ENCODE assay signal across 8 mouse cellular contexts in the genomic region with DNA sequence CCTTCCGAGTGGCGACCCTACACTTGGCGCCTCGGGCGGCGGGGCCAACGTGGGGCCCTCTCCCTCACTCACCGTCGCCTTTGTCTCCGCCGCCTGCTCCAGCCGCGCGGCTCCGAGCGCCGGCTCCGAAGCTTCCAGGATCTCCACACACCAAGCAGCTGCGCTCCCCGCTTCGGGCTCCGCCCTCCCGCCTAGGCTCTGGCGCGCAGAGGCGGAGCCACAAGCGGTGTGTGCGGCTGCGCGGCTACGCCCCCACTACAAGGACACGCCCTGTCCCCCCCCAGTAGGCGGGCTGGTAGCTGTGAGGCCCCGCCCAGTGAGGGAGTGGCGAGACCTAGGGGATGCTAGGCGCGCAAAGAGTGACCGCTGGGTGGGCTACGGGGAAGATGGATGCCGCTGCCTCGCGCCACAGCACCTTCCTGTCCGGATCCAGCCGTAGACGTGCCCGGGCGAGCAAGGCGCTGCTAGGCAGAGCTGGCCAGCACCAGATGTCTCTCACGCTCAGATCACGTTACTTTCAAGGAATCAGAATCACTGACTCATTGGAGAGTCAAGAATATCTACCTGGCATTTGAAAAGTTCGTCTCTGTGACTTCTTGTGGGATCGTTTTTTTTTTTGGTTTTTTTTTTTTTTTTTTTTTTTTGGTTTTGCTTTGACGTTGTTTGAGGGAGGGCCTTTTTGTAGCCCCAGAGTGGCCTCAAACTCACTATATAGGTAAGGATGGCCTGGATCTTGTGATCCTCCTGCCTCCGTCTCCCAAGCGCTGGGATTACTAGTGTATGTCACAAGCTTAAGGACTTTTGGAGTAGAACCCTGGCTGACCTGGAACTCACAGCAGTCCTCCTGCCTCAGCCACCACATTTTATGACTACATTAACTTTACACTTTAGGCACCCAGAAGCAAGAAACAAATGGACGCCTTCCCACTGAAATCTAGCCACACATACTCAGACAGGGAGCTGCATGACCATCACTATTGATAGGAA. TPM values are rescaled to one million over a fixed set of nuclear protein-coding genes. Genes with fewer than 3 reads are reported as not detected.
DNase-seq lines count a peak whose midpoint lies in the region; ATAC-seq lines count a peak whose summit lies in the region.

Gene Cdc42se2, minus strand, starts transcription at position 188 of the 987 bp plus-strand sequence.

- peak within 1 kb of the TSS; percentile 98 for H3K9ac ChIP-seq in hindbrain, embryonic 16.5 days (ENCODE audit: low read depth, low read length)

- peaks cover 42% of the 10 kb centered on the region for H3K79me2 ChIP-seq in macrophage (ENCODE audit: inconsistent target)

- DNase-seq in WW6 (ENCODE audit: low read depth, low spot score): peak; percentile 98
- DNase-seq in cerebellum, postnatal 4 days (ENCODE audit: low spot score in 2 of 2): peak; percentile 90 to 97
- peak; percentile 95 for DNase-seq in gastrocnemius, adult 18-20 months (ENCODE audit: low spot score)
- DNase-seq in left cerebral cortex, adult 18-20 months (ENCODE audit: low spot score in 2 of 2): peak; percentile 93 to 97
- DNase-seq in right cerebral cortex, adult 18-20 months: peak; percentile 97
- peak; percentile 75 for DNase-seq in urinary bladder, postnatal 10 days (ENCODE audit: low spot score)

- peak within 1 kb of the TSS; percentile 69 for H3K4me2 ChIP-seq in hindbrain, embryonic 16.5 days (ENCODE audit: low read length)

- 4% methylated on average over 48 of the region's 56 CpGs for WGBS in hindbrain, embryonic 16.5 days
- 5% methylated on average over 56 of the region's 56 CpGs for WGBS in macrophage (ENCODE audit: missing documents)

- peak within 1 kb of the TSS; percentile 98 for H3K27ac ChIP-seq in hindbrain, embryonic 16.5 days (ENCODE audit: low read depth, low read length)
- peak within 1 kb of the TSS; percentile 67 for H3K27ac ChIP-seq in macrophage

- H3K27me3 ChIP-seq in hindbrain, embryonic 16.5 days (replicated peaks; ENCODE audit: control insufficient read depth, insufficient read depth, low read length): no peaks in the 10 kb centered on the region

- H3K36me3 ChIP-seq in hindbrain, embryonic 16.5 days (ENCODE audit: control insufficient read depth, insufficient read depth, low read length): no peaks in the 10 kb centered on the region
- no peaks in the 10 kb centered on the region for H3K36me3 ChIP-seq in macrophage (ENCODE audit: inconsistent target)

- peaks cover 11% of the 10 kb centered on the region for H3K4me1 ChIP-seq in hindbrain, embryonic 16.5 days (ENCODE audit: control insufficient read depth, insufficient read depth, low read depth, low read length)

- peak within 1 kb of the TSS; percentile 87 for H3K4me3 ChIP-seq in hindbrain, embryonic 16.5 days (ENCODE audit: low read length)
- peak within 1 kb of the TSS; percentile 71 for H3K4me3 ChIP-seq in macrophage (ENCODE audit: inconsistent target)

- H3K9me3 ChIP-seq in hindbrain, embryonic 16.5 days (ENCODE audit: control insufficient read depth, low read length): no peaks in the 10 kb centered on the region

- ATAC-seq in hindbrain, embryonic 16.5 days: peak; percentile 99

RNA-seq across cellular contexts. Expression of gene Cdc42se2, which starts in this region (rescaled TPM):
- total RNA-seq in gastrocnemius, adult 18-20 months (2021): 10 to 100 TPM; 14.2 to 17.1 TPM
- 136 and 147 TPM in 2 replicates for polyA plus RNA-seq in hindbrain, embryonic 16.5 days (2015; fragmentation: Nextera tagmentation; extraction: Ambion mirVana)
- total RNA-seq in left cerebral cortex, adult 18-20 months (2021): 100 to 1,000 TPM; 117 to 125 TPM
- total RNA-seq in macrophage (2018; cell fraction: chromatin; rRNA removed): 100 to 1,000 TPM in 4 of 26 experiments, 10 to 100 TPM in 22; 50.1 to 117 (median 79.7) TPM
- total RNA-seq in macrophage (2018; cell fraction: cytosol; rRNA removed): 100 to 1,000 TPM; 114 to 154 (median 137) TPM
- total RNA-seq in macrophage (2018; cell fraction: nucleus; rRNA removed): 100 to 1,000 TPM in 19 of 26 experiments, 10 to 100 TPM in 7; 83.4 to 166 (median 117) TPM
- polyA plus RNA-seq in macrophage (2018): 72.7 to 141 TPM (median 127 TPM) in 3 replicates

Comparison
In these comparisons a context has a peak if more than half of its experiments do, and no peak if none do; other contexts are left out.
1. Peak in every context shown above with its lines: DNase-seq, ATAC-seq, H3K4me3 ChIP-seq and H3K27ac ChIP-seq.
2. RNA of gene Cdc42se2 (total RNA-seq): 117 to 125 TPM in left cerebral cortex, adult 18-20 months; 14.2 to 17.1 TPM in gastrocnemius, adult 18-20 months; every median in the first group is over 4 times any median in the second.